Mouse (Mus musculus) CH12.LX (cell line): ENCODE data around the gene Lrrc20.

Experiments used
- CHD1 ChIP-seq: IDR thresholded peaks from 2 replicates; pipeline ENCODE4 v1.6.1; 2012; ENCODE audit warnings: low read depth, low read length, improper control_type of control experiment, inconsistent platforms
- CTCF ChIP-seq, 2 experiments: IDR thresholded peaks in 1 of 2; conservative IDR thresholded peaks in 1 of 2; 2 replicates each; pipeline ENCODE4 v1.5.1; 2011 to 2012; ENCODE audit warnings: low read depth in 2 of 2, low read length in 2 of 2, improper control_type of control experiment in 1 of 2, inconsistent platforms in 1 of 2, mild to moderate bottlenecking in 1 of 2, moderate library complexity in 1 of 2
- EP300 ChIP-seq: IDR thresholded peaks from 2 replicates; pipeline ENCODE4 v1.6.1; 2011; ENCODE audit warnings: low read length, improper control_type of control experiment
- MAX ChIP-seq: IDR thresholded peaks from 2 replicates; pipeline ENCODE4 v1.6.1; 2011; ENCODE audit warnings: low read length, improper control_type of control experiment
- RCOR1 ChIP-seq: conservative IDR thresholded peaks from 2 replicates; pipeline ENCODE4 v1.6.1; 2012; ENCODE audit warnings: low read depth, mild to moderate bottlenecking, inconsistent platforms, low read length, improper control_type of control experiment
- USF2 ChIP-seq: conservative IDR thresholded peaks from 2 replicates; pipeline ENCODE4 v1.6.1; 2011; ENCODE audit warnings: low read depth, low read length, improper control_type of control experiment
- ZC3H11A ChIP-seq: IDR thresholded peaks from 2 replicates; pipeline ENCODE4 v1.6.1; 2012; ENCODE audit warnings: low read depth, mild to moderate bottlenecking, inconsistent platforms, low read length, improper control_type of control experiment

- TF ChIP-seq RCOR1 (no peak), EP300 (no peak), CTCF (conservative IDR thresholded peaks at IDR 0.05 in 1 of 2, IDR thresholded peaks at IDR 0.05 in 1 of 2; ENCODE audit: low read depth in 2 of 2, low read length in 2 of 2) (no peak), USF2 (no peak), MAX (no peak), ZC3H11A (no peak), CHD1 (no peak)
These were observed 35.3 kb upstream of the Lrrc20 start for GRCm38 (mm10) chr10:61440202-61440800.
